Comparison of ENCODE assay signal across 18 mouse cellular contexts in the genomic region with DNA sequence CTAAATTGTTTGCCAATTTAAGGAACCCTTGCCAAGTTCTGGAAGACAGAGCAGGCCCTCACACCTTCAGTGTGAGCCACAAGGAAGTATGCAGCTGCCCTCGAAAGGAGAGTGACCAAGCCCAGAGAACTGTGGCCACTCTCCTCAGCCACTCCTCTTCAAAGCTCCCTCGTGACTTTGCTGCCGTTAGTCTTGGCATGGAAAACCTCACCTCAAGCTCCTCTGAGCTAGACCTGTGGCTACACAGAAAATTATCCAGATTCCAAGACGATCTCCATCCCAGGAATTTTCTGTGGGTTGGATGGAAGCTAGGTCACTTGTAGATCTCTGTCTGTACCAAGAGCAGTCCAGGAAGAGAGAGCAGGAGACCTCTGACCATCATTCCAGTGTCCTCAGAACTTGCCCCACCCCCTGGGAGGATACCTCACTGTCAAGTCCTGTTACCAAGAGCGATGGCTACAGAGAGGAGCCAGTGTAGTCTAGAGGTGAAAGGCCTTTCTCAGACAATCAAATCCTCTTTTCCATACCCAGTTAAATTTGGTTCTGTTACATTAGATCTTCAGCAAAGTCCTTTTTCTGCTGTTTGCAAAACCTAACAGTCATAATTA.
DNase-seq lines count a peak whose midpoint lies in the region; ATAC-seq and TF ChIP-seq lines count a peak whose summit lies in the region.
"Had no signal": no experiment of that assay in that cellular context is flagged by ENCODE, and none has a peak within 500 bp of the region (broad histone marks: within the 10 kb centered on the region; RNA-seq: fewer than 3 reads in every experiment).

No protein-coding gene starts in this region.

- 65% methylated on average over 5 of the region's 5 CpGs for WGBS in heart, embryonic 13.5 days

- H3K4me1 ChIP-seq in heart, embryonic 13.5 days, result peaks cover 14% of the 10 kb centered on the region

- CTCF ChIA-PET in Patski (lab: Charles Lee), result interaction anchor here (0.7 to 1.5 kb wide), 2 partner anchors 9 to 20 kb away, joined by 3 read pairs; no protein-coding TSS in a partner anchor

- DNase-seq in heart, postnatal 25 days (ENCODE audit: low spot score), result no peak
- DNase-seq in kidney, adult 8-10 months, result peak; percentile 61 to 63
- no peak for DNase-seq in kidney, postnatal 10 days
- DNase-seq in Patski (ENCODE audit: low read depth, low spot score), result no peak
- peak; percentile 58 to 77 for DNase-seq in kidney, postnatal 25 days
- no peak for DNase-seq in yolk sac, embryonic 10.5 days (ENCODE audit: low spot score)
- DNase-seq: adrenal gland, postnatal 14 days; cerebellum, postnatal 10 days; embryo, embryonic 11 days; heart, postnatal 14 days; lung, embryonic 14.5 days; midbrain, embryonic 14.5 days; thymus, postnatal 36 days had no signal

- H3K27ac ChIP-seq in heart, embryonic 13.5 days (replicated peaks), result peak overlapping the region; percentile 28; the same call in 1 of the 2 replicates
- H3K27ac ChIP-seq: heart, embryonic 10.5 days; neural tube, embryonic 15.5 days had no signal

- H3K4me2 ChIP-seq in heart, embryonic 13.5 days, result no peak overlapping the region
- H3K4me2 ChIP-seq: liver, embryonic 11.5 days; lung, embryonic 14.5 days; neural tube, embryonic 15.5 days had no signal

- in situ Hi-C loops in Patski (cut with MboI; ENCODE audit: low pct_unique_long_range_greater_than_20kb), result no loop called here

- no peak overlapping the region for H3K9ac ChIP-seq in heart, embryonic 13.5 days
- H3K9ac ChIP-seq: lung, embryonic 14.5 days; neural tube, embryonic 15.5 days had no signal

- intact Hi-C loops in heart, postnatal 25 days (cut with DNase I), result no loop called here

- H3K4me3 ChIP-seq in heart, embryonic 13.5 days, result no peak overlapping the region
- H3K4me3 ChIP-seq: heart, embryonic 10.5 days; neural tube, embryonic 15.5 days had no signal

- H3K27me3 ChIP-seq in heart, embryonic 13.5 days (replicated peaks), result no peaks in the 10 kb centered on the region
- H3K27me3 ChIP-seq in Patski, result no peaks in the 10 kb centered on the region
- H3K27me3 ChIP-seq: neural tube, embryonic 15.5 days had no signal

- ATAC-seq in heart, embryonic 13.5 days (ENCODE audit: extremely low read depth, insufficient number of reproducible peaks, low FRiP score, low TSS enrichment), result no peak
- peak; percentile 64 for ATAC-seq in Patski
- ATAC-seq in activated CD4-positive, CD25-positive, alpha-beta regulatory T cell, adult 4 months, result no peak

- POLR2A ChIA-PET in Patski (lab: Charles Lee), result interaction anchor here (1.4 kb wide), 1 partner anchor 11 kb away, joined by 4 read pairs; no protein-coding TSS in a partner anchor

- no peak for TF ChIP-seq CTCF in Patski (IDR thresholded peaks at IDR 0.05)

- no peaks in the 10 kb centered on the region for H3K36me3 ChIP-seq in heart, embryonic 13.5 days
- H3K36me3 ChIP-seq: heart, embryonic 10.5 days; neural tube, embryonic 15.5 days had no signal

- H3K9me3 ChIP-seq in heart, embryonic 13.5 days, result no peaks in the 10 kb centered on the region
- H3K9me3 ChIP-seq: heart, embryonic 10.5 days; neural tube, embryonic 15.5 days had no signal

Comparison
In these comparisons a context has a peak if more than half of its experiments do, and no peak if none do; other contexts are left out.
1. DNase-seq: peak in kidney, adult 8-10 months (2 of 2) and kidney, postnatal 25 days (2 of 2); none in heart, postnatal 25 days (single experiment), kidney, postnatal 10 days (single experiment), Patski (single experiment) and yolk sac, embryonic 10.5 days (single experiment).